Mouse (Mus musculus) cerebellum, adult 9-11 months (tissue): ENCODE data around the gene P2rx7.
"Not testable (repeated sequence)": the region's sequence is repeated elsewhere in the genome, so short reads cannot be mapped to it uniquely, and the experiment has no call there.

Source experiments
- DNase-seq: peaks from one replicate; pipeline ENCODE4 v3.0.0; 2022

The P2rx7 gene

GRCm38 (mm10) chr5:122647256-122647924 is 3.7 kb downstream of the P2rx7 start:
- no peak for DNase-seq

- not testable (repeated sequence) for DNase-seq
Observed at GRCm38 (mm10) chr5:122647952-122648374, 4.3 kb downstream of the P2rx7 start.

GRCm38 (mm10) chr5:122649264-122649663 is 5.6 kb downstream of the P2rx7 start:
- DNase-seq, result no peak

GRCm38 (mm10) chr5:122650100-122650499 is 6.4 kb downstream of the P2rx7 start:
- DNase-seq, result no peak

GRCm38 (mm10) chr5:122652506-122652905 is 8.8 kb downstream of the P2rx7 start:
- no peak for DNase-seq

- DNase-seq, result peak; percentile 62
Observed at GRCm38 (mm10) chr5:122653112-122653445, 9.4 kb downstream of the P2rx7 start.

- DNase-seq, result peak; percentile 87
Observed at GRCm38 (mm10) chr5:122653446-122654267, 9.9 kb downstream of the P2rx7 start.

- DNase-seq, result no peak
Observed at GRCm38 (mm10) chr5:122654268-122654573, 10.5 kb downstream of the P2rx7 start.

GRCm38 (mm10) chr5:122656808-122657207 is 13.1 kb downstream of the P2rx7 start:
- DNase-seq, result no peak

GRCm38 (mm10) chr5:122662501-122662900 is 18.8 kb downstream of the P2rx7 start:
- DNase-seq, result no peak

- DNase-seq, result no peak
Observed at GRCm38 (mm10) chr5:122665036-122665435, 21.3 kb downstream of the P2rx7 start.

GRCm38 (mm10) chr5:122668981-122669897 is 25.5 kb downstream of the P2rx7 start:
- DNase-seq, result no peak

GRCm38 (mm10) chr5:122671641-122672040 is 27.9 kb downstream of the P2rx7 start:
- DNase-seq, result peak; percentile 70

GRCm38 (mm10) chr5:122672298-122672697 is 28.6 kb downstream of the P2rx7 start:
- DNase-seq, result peak; percentile 58

- DNase-seq, result no peak
Observed at GRCm38 (mm10) chr5:122676002-122676401, 32.3 kb downstream of the P2rx7 start.

- DNase-seq, result no peak
Observed at GRCm38 (mm10) chr5:122677983-122678382, 34.3 kb downstream of the P2rx7 start.

- DNase-seq, result peak; percentile 86
Observed at GRCm38 (mm10) chr5:122679881-122680280, 36.2 kb downstream of the P2rx7 start.

GRCm38 (mm10) chr5:122681276-122681675 is 37.6 kb downstream of the P2rx7 start:
- DNase-seq, result no peak

- DNase-seq, result no peak
Observed at GRCm38 (mm10) chr5:122683926-122684325, 40.2 kb downstream of the P2rx7 start.

GRCm38 (mm10) chr5:122687391-122687790 is 43.7 kb downstream of the P2rx7 start:
- DNase-seq, result no peak

GRCm38 (mm10) chr5:122689153-122689552 is 45.4 kb downstream of the P2rx7 start:
- DNase-seq, result no peak

GRCm38 (mm10) chr5:122690486-122690885 is 46.8 kb downstream of the P2rx7 start:
- DNase-seq, result no peak

GRCm38 (mm10) chr5:122693431-122694207 is 49.9 kb downstream of the P2rx7 start:
- DNase-seq, result no peak
